Mouse (Mus musculus): ENCODE measurements around the gene Anapc16. TPM values are rescaled to one million over a fixed set of nuclear protein-coding genes. Genes with fewer than 3 reads are reported as not detected.

Gene Anapc16
- polyA plus RNA-seq, 1 experiment from 2014 or later = 84.7 TPM

DNA sequence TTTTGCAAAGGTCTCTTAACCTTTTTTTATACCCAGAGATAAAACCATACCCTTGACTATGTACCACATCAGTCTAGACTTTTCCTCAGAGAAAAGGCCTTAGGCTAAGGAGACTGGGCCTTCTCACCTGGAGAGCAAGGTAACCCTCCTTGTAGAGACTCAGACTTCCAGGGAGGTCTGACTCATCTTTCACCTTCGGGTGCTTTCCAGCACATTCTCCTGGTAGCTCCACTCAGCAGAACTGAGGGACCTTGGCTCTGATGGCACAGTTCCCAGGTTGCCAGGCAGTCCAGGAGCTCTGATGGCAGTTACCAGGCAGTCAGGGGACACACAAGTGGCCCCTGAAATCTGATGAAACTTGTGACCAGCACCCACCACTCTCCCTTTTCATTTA lies 53.7 kb downstream of the Anapc16 start:
- ATAC-seq (ENCODE audit: insufficient number of reproducible peaks, low FRiP score) = no peak
- H3K9ac ChIP-seq = peak overlapping the region; percentile 90
- peak overlapping the region; percentile 81 for H3K27ac ChIP-seq (ENCODE audit: poor library complexity, severe bottlenecking)
- H3K4me1 ChIP-seq (replicated peaks) = peaks cover 40% of the 10 kb centered on the region
- H3K36me3 ChIP-seq = peaks cover 3% of the 10 kb centered on the region; the same call in 1 of the 2 replicates
- WGBS = 52% methylated on average over 1 of the region's 1 CpGs
- no peaks in the 10 kb centered on the region for H3K9me3 ChIP-seq (replicated peaks)
- peak overlapping the region; percentile 88 for H3K4me2 ChIP-seq
- peak overlapping the region; percentile 70 for H3K4me3 ChIP-seq
- no peaks in the 10 kb centered on the region for H3K27me3 ChIP-seq (replicated peaks)

DNA sequence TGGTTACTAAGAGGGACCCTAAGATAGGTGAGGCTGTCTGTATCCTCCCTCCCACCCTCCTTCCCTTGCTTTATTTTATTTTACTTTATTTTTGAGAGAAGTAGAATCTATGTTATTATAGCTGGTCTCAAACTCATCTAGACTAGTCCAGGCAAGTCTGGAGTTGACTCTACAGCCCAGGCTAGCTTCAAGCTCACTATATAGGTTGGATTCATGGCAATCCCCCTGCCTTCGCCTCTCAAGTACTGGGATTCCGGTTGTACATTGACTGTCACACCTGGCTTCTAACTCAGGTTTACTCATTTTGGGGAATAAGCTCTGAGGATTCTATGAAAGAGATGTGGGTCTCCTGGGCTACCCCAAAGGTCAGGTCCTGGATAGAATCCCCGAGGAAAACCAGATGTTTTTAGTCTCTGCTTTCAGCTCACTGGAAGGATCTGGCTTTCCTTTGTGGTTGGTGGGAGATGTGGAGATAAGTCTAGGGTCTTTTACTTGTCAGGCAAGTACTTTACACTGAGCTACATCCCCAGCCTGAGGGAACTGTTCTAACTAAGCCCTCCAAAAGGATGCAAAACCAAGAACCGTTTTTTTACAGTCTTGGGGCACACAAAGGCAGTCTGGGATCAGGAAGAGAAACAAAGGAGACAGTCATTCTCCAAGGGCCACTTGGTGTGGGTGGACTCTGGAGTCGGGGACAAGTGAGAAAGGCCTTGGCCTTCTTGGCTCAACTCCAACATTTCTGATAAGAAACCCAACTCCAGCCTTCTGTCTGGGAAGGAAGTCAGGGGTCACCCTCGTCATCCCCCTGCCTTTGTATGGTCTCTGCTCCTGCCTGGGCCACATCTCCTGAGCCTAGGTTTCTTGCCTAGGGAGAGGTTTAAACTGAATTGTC lies 54.3 kb downstream of the Anapc16 start:
- H3K4me1 ChIP-seq (replicated peaks) = peaks cover 41% of the 10 kb centered on the region
- peak overlapping the region; percentile 88 for H3K4me2 ChIP-seq
- no peak overlapping the region for H3K4me3 ChIP-seq

DNA sequence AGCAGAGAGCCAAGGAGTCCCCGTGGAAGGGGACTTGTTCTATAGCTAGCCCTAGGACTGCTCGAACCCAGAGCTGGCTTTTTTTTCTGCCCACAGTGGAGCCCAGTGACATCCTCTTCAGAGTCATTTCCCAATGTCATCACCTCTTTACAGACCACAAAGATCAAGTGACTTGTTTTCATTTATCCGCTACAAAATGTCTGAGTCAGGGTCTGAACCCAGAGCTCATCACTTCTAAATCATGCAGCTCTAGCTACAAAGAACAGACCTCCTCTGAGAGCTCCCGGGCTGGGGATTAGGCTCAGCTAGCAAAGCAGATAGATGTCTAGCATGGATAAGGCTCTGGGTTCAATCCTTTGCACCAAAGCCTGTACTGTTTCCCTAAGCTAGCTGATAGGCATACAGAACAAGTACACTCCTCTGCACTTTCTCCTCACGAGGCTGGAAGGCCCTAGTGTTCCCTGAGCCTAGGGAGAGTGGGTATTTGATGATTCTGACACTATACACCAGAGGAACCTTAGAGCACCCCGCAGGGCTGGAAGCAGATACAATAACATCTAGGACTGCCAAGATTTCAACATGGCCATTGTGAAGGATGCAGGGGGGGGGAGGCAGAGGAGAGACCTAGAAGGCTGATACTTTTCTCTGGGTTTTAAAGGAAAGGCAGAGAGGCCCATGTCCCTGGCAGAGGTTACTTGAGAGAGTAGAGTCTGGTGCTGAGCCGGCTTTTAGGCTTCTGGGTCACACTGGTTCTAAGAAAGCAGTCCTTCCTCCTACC lies 55.5 kb downstream of the Anapc16 start:
- Histone ChIP-seq H3K4me3 (no peak overlapping the region), H3K36me3 (peaks cover 3% of the 10 kb centered on the region; the same call in 1 of the 2 replicates), H3K9ac (no peak overlapping the region), H3K4me2 (no peak overlapping the region), H3K4me1 (replicated peaks) (peaks cover 45% of the 10 kb centered on the region), H3K27ac (ENCODE audit: poor library complexity, severe bottlenecking) (0 out of 2 replicates have a peak overlapping the region, but pooled peaks have one; percentile 37), H3K9me3 (replicated peaks) (no peaks in the 10 kb centered on the region), H3K27me3 (replicated peaks) (no peaks in the 10 kb centered on the region)
- WGBS = 51% methylated on average over 7 of the region's 7 CpGs
- ATAC-seq (ENCODE audit: insufficient number of reproducible peaks, low FRiP score) = no peak

More for the DNA sequence above, 54.3 kb downstream of the Anapc16 start:
- Histone ChIP-seq H3K9ac (no peak overlapping the region), H3K36me3 (peaks cover 3% of the 10 kb centered on the region; the same call in 1 of the 2 replicates), H3K27me3 (replicated peaks) (no peaks in the 10 kb centered on the region), H3K9me3 (replicated peaks) (no peaks in the 10 kb centered on the region), H3K27ac (ENCODE audit: poor library complexity, severe bottlenecking) (peak overlapping the region; percentile 81; the same call in 1 of the 2 replicates)
- no peak for ATAC-seq (ENCODE audit: insufficient number of reproducible peaks, low FRiP score)
- WGBS = 39% methylated on average over 6 of the region's 6 CpGs

DNA sequence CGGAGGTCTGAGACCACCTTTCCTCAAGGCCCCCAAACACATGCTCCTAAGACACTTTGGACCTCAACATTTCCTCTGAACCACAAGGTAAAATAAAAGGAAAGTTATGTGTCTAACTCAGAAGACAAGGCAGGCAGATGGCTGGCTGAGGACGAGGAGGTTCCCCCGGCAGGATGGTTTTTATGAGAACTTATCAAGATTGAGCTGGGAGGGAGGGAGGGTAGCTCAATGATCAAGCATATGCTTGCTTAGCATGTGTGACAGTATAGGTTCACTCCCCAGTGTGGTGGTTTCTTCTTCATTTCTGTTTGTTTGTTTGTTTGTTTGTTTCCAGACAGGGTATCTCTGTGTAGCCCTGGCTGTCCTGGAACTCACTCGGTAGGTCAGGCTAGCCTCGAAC lies 56.6 kb downstream of the Anapc16 start:
- Histone ChIP-seq H3K4me1 (replicated peaks) (peaks cover 49% of the 10 kb centered on the region), H3K27ac (ENCODE audit: poor library complexity, severe bottlenecking) (no peak overlapping the region), H3K9ac (no peak overlapping the region), H3K9me3 (replicated peaks) (no peaks in the 10 kb centered on the region), H3K4me2 (no peak overlapping the region), H3K36me3 (peaks cover 3% of the 10 kb centered on the region; the same call in 1 of the 2 replicates), H3K27me3 (replicated peaks) (no peaks in the 10 kb centered on the region), H3K4me3 (no peak overlapping the region)
- no peak for ATAC-seq (ENCODE audit: insufficient number of reproducible peaks, low FRiP score)
- 81% methylated on average over 5 of the region's 5 CpGs for WGBS

DNA sequence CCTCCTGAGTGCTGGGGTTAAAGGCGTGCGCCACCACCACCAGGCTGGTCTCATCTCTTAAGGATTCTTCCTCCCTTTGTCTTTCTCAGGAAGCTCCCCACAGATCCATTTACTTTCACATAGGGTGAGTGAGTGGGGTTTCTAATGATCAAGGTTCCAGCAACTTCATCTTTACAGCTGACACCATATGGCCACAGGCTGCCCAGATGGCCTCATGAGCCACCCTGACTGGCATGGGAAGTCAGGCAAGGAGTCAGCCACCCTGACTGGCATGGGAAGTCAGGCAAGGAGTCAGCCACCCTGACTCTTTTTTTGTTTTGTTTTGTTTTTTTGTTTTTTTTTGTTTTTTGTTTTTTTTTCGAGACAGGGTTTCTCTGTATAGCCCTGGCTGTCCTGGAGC lies 57.5 kb downstream of the Anapc16 start:
- H3K4me2 ChIP-seq = no peak overlapping the region
- H3K9me3 ChIP-seq (replicated peaks) = no peaks in the 10 kb centered on the region
- ATAC-seq (ENCODE audit: insufficient number of reproducible peaks, low FRiP score) = no peak
- H3K9ac ChIP-seq = no peak overlapping the region
- peaks cover 45% of the 10 kb centered on the region for H3K4me1 ChIP-seq (replicated peaks)
- 87% methylated on average over 3 of the region's 3 CpGs for WGBS
- no peaks in the 10 kb centered on the region for H3K27me3 ChIP-seq (replicated peaks)
- no peak overlapping the region for H3K27ac ChIP-seq (ENCODE audit: poor library complexity, severe bottlenecking)
- H3K4me3 ChIP-seq = no peak overlapping the region
- peaks cover 3% of the 10 kb centered on the region; the same call in 1 of the 2 replicates for H3K36me3 ChIP-seq

DNA sequence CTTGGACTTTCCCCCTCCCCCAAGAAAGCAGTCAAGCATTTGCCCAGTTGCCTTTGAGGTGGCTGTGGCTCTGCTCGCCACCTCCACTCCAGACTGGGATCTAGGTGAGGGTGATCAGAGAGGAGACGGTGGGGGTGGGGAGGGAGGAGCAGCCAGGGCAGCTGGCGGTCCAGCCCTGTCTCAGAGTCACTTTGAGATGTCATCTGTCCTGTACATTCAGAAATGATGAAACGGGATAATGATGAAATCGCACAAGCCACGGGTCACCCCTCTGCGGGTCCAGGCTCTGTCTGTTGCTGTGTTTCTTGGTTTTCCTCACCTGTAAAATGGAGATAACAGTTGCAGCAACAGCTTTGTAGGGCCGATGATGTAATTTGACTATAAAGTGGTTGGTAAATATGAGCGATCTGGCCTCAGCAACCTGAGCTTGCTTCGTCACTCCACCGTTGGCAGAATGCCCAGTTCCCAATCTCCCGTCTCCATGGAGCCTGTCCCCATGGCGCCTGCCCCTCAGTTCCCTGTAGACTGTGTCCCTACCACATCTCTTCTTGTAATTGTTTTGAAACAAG lies 59.4 kb downstream of the Anapc16 start:
- H3K4me1 ChIP-seq (replicated peaks) = peaks cover 26% of the 10 kb centered on the region
- H3K36me3 ChIP-seq = no peaks in the 10 kb centered on the region
- no peaks in the 10 kb centered on the region for H3K27me3 ChIP-seq (replicated peaks)
- peak overlapping the region; percentile 82 for H3K27ac ChIP-seq (ENCODE audit: poor library complexity, severe bottlenecking)
- H3K9ac ChIP-seq = peak overlapping the region; percentile 36
- peak overlapping the region; percentile 71 for H3K4me2 ChIP-seq
- whole genome bisulfite sequencing = 22% methylated on average over 13 of the region's 13 CpGs
- H3K4me3 ChIP-seq = peak overlapping the region; percentile 35
- peak; percentile 68 for ATAC-seq (ENCODE audit: insufficient number of reproducible peaks, low FRiP score)
- no peaks in the 10 kb centered on the region for H3K9me3 ChIP-seq (replicated peaks)

DNA sequence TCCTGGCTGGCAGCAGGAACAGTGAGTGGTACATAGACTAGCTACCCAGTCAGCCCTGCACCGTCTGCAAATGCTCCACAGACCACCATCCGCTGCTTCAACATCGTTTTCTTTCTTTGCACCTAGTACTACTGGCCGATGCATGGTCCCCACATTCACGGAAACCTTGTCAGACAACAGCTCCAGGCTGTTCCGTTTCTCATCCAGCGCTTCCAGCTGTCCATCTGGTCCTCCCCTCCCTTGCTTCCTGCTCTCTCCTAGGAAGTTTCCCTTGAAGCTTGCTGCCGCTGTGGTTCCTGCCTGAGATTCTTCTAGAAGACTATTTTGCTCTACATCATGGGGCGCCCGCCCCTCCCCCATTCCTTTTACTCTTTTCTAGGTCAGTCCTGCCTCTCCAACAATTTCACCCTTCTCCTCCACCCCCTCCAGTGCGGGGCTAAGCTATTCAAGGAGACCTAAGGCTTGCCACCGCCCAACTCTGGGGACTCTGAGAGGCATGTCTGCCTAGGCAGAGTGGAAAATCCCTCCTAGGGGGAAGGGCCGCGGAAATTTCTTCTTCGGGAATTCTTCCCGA lies 60.0 kb downstream of the Anapc16 start:
- Histone ChIP-seq H3K27ac (ENCODE audit: poor library complexity, severe bottlenecking) (peak overlapping the region; percentile 82), H3K9me3 (replicated peaks) (no peaks in the 10 kb centered on the region), H3K27me3 (replicated peaks) (no peaks in the 10 kb centered on the region), H3K4me2 (peak overlapping the region; percentile 71), H3K4me3 (peak overlapping the region; percentile 35), H3K9ac (peak overlapping the region; percentile 36), H3K36me3 (no peaks in the 10 kb centered on the region), H3K4me1 (replicated peaks) (peaks cover 21% of the 10 kb centered on the region)
- under 1% methylated on average over 16 of the region's 16 CpGs for WGBS
- peak; percentile 47; the same call in 1 of the 2 replicates for ATAC-seq (ENCODE audit: insufficient number of reproducible peaks, low FRiP score)

DNA sequence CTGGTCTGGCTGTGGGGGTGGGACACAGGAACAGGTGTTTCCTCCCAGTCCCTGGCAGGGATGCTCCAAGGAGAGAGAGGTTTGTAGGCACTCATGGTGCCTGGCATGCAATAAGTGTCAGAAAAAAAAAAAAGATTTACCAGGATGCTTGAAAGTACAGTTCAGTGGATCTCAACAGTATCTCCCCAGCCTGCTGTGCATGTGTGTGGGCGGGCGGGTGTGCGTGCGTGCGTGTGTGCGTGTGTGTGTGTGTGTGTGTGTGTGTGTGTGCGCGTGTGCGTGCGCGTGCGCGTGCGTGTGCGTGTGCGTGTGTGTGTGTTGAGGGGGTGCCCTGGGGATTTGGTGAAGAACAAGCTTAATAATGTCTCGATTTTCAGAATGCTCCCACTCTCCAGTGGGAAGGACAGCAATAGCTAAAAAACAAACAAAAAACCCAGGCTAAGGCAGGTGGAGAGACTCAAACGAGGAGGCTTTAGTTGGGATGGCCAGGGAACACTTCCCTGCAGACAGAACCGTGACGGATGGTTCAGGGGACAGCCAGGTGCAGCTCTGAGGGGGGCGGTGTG lies 60.6 kb downstream of the Anapc16 start:
- H3K27ac ChIP-seq (ENCODE audit: poor library complexity, severe bottlenecking) = peak overlapping the region; percentile 82; the same call in 1 of the 2 replicates
- peaks cover 18% of the 10 kb centered on the region for H3K4me1 ChIP-seq (replicated peaks)
- H3K36me3 ChIP-seq = no peaks in the 10 kb centered on the region
- H3K9ac ChIP-seq = peak overlapping the region; percentile 36
- no peak for ATAC-seq (ENCODE audit: insufficient number of reproducible peaks, low FRiP score)
- H3K9me3 ChIP-seq (replicated peaks) = no peaks in the 10 kb centered on the region
- peak overlapping the region; percentile 35 for H3K4me3 ChIP-seq
- no peaks in the 10 kb centered on the region for H3K27me3 ChIP-seq (replicated peaks)
- WGBS = 31% methylated on average over 20 of the region's 21 CpGs
- H3K4me2 ChIP-seq = peak overlapping the region; percentile 71

DNA sequence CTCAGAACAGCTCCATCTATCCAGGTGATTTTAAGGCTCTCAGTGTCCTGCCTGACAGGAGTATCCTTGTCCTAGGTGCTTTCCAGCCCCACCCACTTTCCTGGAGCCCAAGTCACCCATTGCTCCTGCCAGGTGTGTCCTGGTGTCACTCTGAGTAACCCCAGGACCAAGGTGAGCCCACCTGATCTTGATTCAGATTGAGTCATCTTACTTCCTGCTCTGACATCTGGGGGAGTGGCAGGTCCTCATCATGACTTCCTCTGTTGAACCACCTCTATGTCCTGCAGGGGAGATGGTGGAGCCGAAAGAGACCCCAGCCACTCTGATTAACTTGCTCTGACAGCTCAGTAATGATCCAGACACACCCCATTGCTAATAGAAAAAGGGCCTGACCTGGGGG lies 63.9 kb downstream of the Anapc16 start:
- Histone ChIP-seq H3K9me3 (replicated peaks) (no peaks in the 10 kb centered on the region), H3K9ac (no peak overlapping the region), H3K4me1 (replicated peaks) (peaks cover 29% of the 10 kb centered on the region), H3K27ac (ENCODE audit: poor library complexity, severe bottlenecking) (no peak overlapping the region), H3K27me3 (replicated peaks) (no peaks in the 10 kb centered on the region), H3K4me2 (no peak overlapping the region), H3K36me3 (no peaks in the 10 kb centered on the region), H3K4me3 (no peak overlapping the region)
- no peak for ATAC-seq (ENCODE audit: insufficient number of reproducible peaks, low FRiP score)
- WGBS = 74% methylated on average over 1 of the region's 1 CpGs

DNA sequence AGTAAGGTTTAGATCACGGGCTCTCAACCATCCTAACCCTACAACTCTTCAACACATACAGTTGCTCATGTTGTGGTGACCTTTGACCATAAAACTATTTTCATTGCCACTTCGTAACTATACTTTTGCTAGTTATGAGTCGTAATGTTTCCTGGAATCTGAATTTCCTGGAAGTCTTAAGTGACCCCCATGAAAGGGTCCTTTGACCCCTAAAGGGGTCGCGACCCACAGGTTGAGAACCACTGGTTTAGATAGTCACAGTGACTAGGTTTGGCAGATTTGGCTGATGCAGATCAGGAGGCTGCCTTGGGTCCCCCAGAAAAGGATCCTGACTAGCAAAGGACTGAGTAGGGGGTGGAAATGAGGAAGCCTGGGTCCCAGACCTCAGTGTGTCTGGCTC lies 64.3 kb downstream of the Anapc16 start:
- 80% methylated on average over 5 of the region's 5 CpGs for WGBS

More for the DNA sequence above, 64.3 kb downstream of the Anapc16 start:
- H3K9ac ChIP-seq = no peak overlapping the region
- H3K4me2 ChIP-seq = no peak overlapping the region
- no peak for ATAC-seq (ENCODE audit: insufficient number of reproducible peaks, low FRiP score)
- no peak overlapping the region for H3K4me3 ChIP-seq
- H3K27me3 ChIP-seq (replicated peaks) = no peaks in the 10 kb centered on the region
- H3K9me3 ChIP-seq (replicated peaks) = no peaks in the 10 kb centered on the region
- no peaks in the 10 kb centered on the region for H3K36me3 ChIP-seq
- no peak overlapping the region for H3K27ac ChIP-seq (ENCODE audit: poor library complexity, severe bottlenecking)
- peaks cover 26% of the 10 kb centered on the region for H3K4me1 ChIP-seq (replicated peaks)

Measured in heart, embryonic 12.5 days (tissue).